Mouse (Mus musculus) spleen, postnatal 36 days (tissue): ENCODE results near the gene T2.

Experiments
- DNase-seq, 2 experiments: peaks; one replicate each; pipeline ENCODE4 v3.0.0; 2022; ENCODE audit warnings: low spot score in 2 of 2, mixed read lengths in 1 of 2

T2 gene

GRCm38 (mm10) chr17:8416865-8417264, 61.1 kb downstream of the T2 start:
- DNase-seq, result no peak

GRCm38 (mm10) chr17:8420739-8421138, 64.9 kb downstream of the T2 start:
- no peak for DNase-seq

GRCm38 (mm10) chr17:8421517-8421916, 65.7 kb downstream of the T2 start:
- DNase-seq, result no peak

GRCm38 (mm10) chr17:8423283-8423682, 67.5 kb downstream of the T2 start:
- no peak for DNase-seq

GRCm38 (mm10) chr17:8429436-8429835, 73.6 kb downstream of the T2 start:
- no peak for DNase-seq

GRCm38 (mm10) chr17:8429896-8430295, 74.1 kb downstream of the T2 start:
- DNase-seq, result no peak

GRCm38 (mm10) chr17:8432179-8432800, 76.5 kb downstream of the T2 start:
- no peak for DNase-seq

- DNase-seq, result no peak
Measured at GRCm38 (mm10) chr17:8433121-8433977, 77.6 kb downstream of the T2 start.

GRCm38 (mm10) chr17:8433978-8434960, 78.5 kb downstream of the T2 start, which contains the start of gene T:
T (plus strand) TSS chr17:8434423.
- DNase-seq, result no peak

GRCm38 (mm10) chr17:8436184-8436583, 80.4 kb downstream of the T2 start:
- no peak for DNase-seq

GRCm38 (mm10) chr17:8444062-8444461, 88.3 kb downstream of the T2 start:
- DNase-seq, result no peak

GRCm38 (mm10) chr17:8447676-8448192, 91.9 kb downstream of the T2 start:
- no peak for DNase-seq

- DNase-seq, result no peak
Measured at GRCm38 (mm10) chr17:8448324-8448723, 92.5 kb downstream of the T2 start.

GRCm38 (mm10) chr17:8455196-8455595, 99.4 kb downstream of the T2 start:
- no peak for DNase-seq

GRCm38 (mm10) chr17:8455601-8456000, 99.8 kb downstream of the T2 start:
- no peak for DNase-seq

- DNase-seq, result no peak
Measured at GRCm38 (mm10) chr17:8456856-8457460, 101.2 kb downstream of the T2 start.

GRCm38 (mm10) chr17:8461568-8461967, 105.8 kb downstream of the T2 start:
- DNase-seq, result no peak

GRCm38 (mm10) chr17:8463482-8464128, 107.8 kb downstream of the T2 start:
- DNase-seq, result peak; percentile 3 to 12

GRCm38 (mm10) chr17:8467771-8468170, 112.0 kb downstream of the T2 start:
- no peak for DNase-seq

GRCm38 (mm10) chr17:8468716-8469344, 113.0 kb downstream of the T2 start:
- DNase-seq, result peak; percentile 14 to 19
